Mouse (Mus musculus) liver, postnatal 0 days (tissue): ENCODE measurements around the gene Naif1. TPM values are rescaled to one million over a fixed set of nuclear protein-coding genes. Genes with fewer than 3 reads are reported as not detected.

Source experiments
- ATAC-seq: fragments of 200-750 bp; cut with Nextera tagmentation; 2 replicates; pipeline ENCODE4 v1.8.0; 2017; ENCODE audit warnings: mild to moderate bottlenecking, moderate library complexity
- DNase-seq: peaks from one replicate; pipeline ENCODE4 v3.0.0-alpha.2; 2016
- H3K27ac ChIP-seq: fragments of 300-500 bp; sonication (generic); 2 replicates; pipeline ENCODE4 v1.5.1; 2014; ENCODE audit warnings: antibody characterized with exemption, moderate library complexity, mild to moderate bottlenecking, low read depth
- H3K27me3 ChIP-seq: fragments of 300-500 bp; sonication (generic); 2 replicates; pipeline ENCODE4 v1.6.1; 2014; ENCODE audit warnings: low read length, control low read depth, mixed read lengths; ENCODE audit not compliant: insufficient read depth
- H3K36me3 ChIP-seq: fragments of 300-500 bp; sonication (generic); replicated peaks from 2 replicates; pipeline ENCODE4 v1.6.1; 2014; ENCODE audit warnings: mild to moderate bottlenecking, control low read depth, low read length, moderate library complexity, mixed read lengths; ENCODE audit not compliant: insufficient read depth
- H3K4me1 ChIP-seq: fragments of 300-500 bp; sonication (generic); 2 replicates; pipeline ENCODE4 v1.6.1; 2014; ENCODE audit warnings: antibody characterized with exemption, mild to moderate bottlenecking, control low read depth; ENCODE audit not compliant: insufficient read depth
- H3K4me2 ChIP-seq: fragments of 300-500 bp; sonication (generic); 2 replicates; pipeline ENCODE4 v1.6.1; 2014; ENCODE audit warnings: low read depth, mild to moderate bottlenecking, low read length, moderate library complexity, mixed read lengths
- H3K4me3 ChIP-seq: fragments of 300-500 bp; sonication (generic); 2 replicates; pipeline ENCODE4 v1.5.1; 2014; ENCODE audit warnings: low read depth, low read length
- H3K9ac ChIP-seq: fragments of 300-500 bp; sonication (generic); replicated peaks from 2 replicates; pipeline ENCODE4 v1.6.1; 2014; ENCODE audit warnings: mild to moderate bottlenecking, moderate library complexity
- H3K9me3 ChIP-seq: fragments of 300-500 bp; sonication (generic); 2 replicates; pipeline ENCODE4 v1.6.1; 2016; ENCODE audit warnings: mild to moderate bottlenecking, control low read depth, low read length, mixed read lengths
- CTCF ChIP-seq: sonication (generic); IDR thresholded peaks from 2 replicates; pipeline ENCODE4 v1.5.1; 2016; ENCODE audit warnings: antibody characterized with exemption, low read depth
- EP300 ChIP-seq: IDR thresholded peaks from 2 replicates; pipeline ENCODE4 v1.6.1; 2016; ENCODE audit warnings: antibody characterized with exemption, low read depth, mild to moderate bottlenecking
- WGBS: fragments of 180-500 bp; shearing (Covaris S2); extraction: QIAGEN DNeasy Blood & Tissue Kit; methylation state at CpG from one replicate; pipeline ENCODE4 v1.1.7; 2014; ENCODE audit not compliant: insufficient replicate concordance; 5-methylcytosine and 5-hydroxymethylcytosine counted together
- polyA plus RNA-seq: library from polyadenylated mRNA; unstranded; fragments of >200 nt; fragmentation: Nextera tagmentation; extraction: Ambion mirVana; gene quantifications from 2 replicates; pipeline ENCODE4 v1.2.1, GENCODE M21; 2015

Gene Naif1
- polyA plus RNA-seq: 1.6 and 1.8 TPM in 2 replicates

DNA sequence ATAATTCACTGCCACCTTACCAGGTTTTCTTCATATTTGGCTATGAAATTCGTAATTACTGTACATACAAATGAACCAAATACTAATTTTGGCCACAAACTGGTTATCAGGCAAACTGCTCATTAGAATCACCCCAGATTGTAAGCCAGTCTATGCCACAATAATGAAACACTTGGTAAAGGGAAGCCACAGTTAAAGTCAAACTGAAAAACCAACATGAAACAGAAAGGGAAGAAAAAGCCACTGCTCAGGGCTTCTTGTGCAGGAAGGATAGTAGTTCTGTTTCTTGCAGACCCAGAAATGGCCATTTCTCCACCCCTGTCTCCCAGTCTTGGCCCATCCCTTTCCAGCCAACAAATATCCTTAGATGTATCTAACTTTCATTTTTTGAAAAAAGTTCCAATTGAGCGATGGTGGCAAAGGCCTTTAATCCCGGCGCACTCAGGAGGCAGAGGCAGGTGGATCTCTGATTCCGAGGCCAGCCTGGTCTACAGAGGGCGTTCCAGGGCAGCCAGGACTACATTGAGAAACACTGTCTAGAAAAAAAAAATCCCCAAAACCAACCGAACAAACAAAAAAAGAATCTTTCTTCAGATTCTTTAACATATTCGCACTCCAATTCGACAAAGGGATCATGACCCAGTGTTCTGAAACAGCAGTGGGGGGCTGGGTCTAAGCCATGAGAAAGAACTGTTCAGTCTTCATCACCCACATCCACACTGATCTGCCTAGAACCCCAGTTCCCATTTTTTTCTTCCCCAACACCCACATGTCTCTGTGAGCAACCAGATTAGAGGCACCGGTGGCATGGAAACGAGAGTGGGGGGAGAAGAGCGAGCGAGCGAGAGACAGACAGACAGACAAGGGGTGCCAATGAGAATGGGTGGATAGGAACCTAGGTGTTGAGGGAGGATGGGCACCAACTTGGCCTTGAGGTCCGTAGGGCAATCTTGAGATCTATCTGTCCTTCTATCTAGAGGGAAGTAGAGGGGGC, at the start of gene Naif1:
TSS of gene Naif1 (plus strand) at position 697 of the 994 bp plus-strand sequence.
- peak within 1 kb of the TSS; percentile 97 for H3K4me2 ChIP-seq
- peak within 1 kb of the TSS; percentile 97 for H3K9ac ChIP-seq
- H3K9me3 ChIP-seq: no peaks in the 10 kb centered on the region
- H3K4me3 ChIP-seq: peak within 1 kb of the TSS; percentile 93
- peak within 1 kb of the TSS; percentile 85 for H3K27ac ChIP-seq
- DNase-seq (peak; percentile 29), ATAC-seq (no peak)
- H3K4me1 ChIP-seq: peaks cover 56% of the 10 kb centered on the region
- no peak for TF ChIP-seq EP300
- no peak for TF ChIP-seq CTCF
- H3K36me3 ChIP-seq: peaks cover 7% of the 10 kb centered on the region
- H3K27me3 ChIP-seq: no peaks in the 10 kb centered on the region
- 56% methylated on average over 15 of the region's 15 CpGs for WGBS

DNA sequence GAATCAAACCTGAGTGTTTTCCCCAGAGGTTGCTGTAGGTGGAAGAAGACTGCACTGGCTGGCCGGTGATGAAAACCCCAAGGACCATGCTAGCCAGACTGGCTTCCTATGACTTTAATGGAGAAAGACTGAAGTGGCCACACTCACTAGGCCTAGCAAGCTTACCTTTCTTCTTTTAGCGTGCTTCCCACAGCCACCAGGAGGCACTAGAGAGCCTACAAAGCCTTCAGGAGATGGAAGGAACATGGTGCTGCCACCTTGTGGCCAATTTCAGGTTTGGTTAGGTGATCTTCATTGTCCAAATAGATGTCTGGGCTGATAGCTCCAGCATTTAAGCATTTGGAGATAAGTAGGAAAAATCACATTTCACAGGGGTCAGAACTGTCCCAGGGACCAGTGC, 45.6 kb upstream of the Naif1 start:
- Histone ChIP-seq H3K4me2 (no peak overlapping the region), H3K9me3 (no peaks in the 10 kb centered on the region), H3K27me3 (no peaks in the 10 kb centered on the region), H3K4me1 (no peaks in the 10 kb centered on the region), H3K36me3 (peaks cover 20% of the 10 kb centered on the region), H3K27ac (no peak overlapping the region), H3K9ac (no peak overlapping the region), H3K4me3 (no peak overlapping the region)
- ATAC-seq (no peak), DNase-seq (peak; percentile 95)
- TF ChIP-seq EP300: no peak
- TF ChIP-seq CTCF: peak; percentile 100
- WGBS: 26% methylated on average over 2 of the region's 2 CpGs

DNA sequence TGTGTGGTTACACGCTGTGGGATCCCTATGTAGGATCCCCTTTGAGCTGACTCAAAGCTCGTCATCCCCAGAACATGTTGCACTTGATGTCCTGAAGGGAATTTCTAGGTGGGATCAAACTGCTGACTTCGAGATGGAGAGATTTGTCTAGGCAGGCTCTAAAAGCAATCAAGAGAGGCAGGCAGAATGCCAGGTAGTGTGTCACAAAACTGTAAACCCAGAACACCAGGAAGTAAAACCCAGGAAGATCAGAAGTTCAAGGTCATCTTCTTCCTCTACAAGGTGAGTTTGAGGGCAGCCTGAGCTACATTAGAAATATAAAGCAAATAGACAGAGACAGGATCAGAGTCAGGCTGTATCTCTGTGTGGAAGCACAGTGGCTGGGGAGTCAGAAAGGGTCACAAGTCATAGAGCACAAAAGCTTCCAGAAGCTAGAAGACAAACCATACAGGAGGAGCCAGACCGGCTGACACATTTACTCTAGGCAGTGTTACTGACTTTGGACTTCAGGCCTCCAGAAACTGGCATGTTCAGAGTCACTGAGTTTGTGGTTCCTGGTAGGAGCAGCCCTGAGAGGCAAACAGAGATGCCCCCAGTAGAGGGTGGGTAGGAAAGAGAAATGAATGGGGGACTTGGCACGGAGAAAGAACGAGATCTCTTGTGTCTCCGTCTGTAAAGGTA, 43.0 kb upstream of the Naif1 start:
- 0 out of 2 replicates have a peak overlapping the region, but pooled peaks have one; percentile 19 for H3K4me2 ChIP-seq
- 0 out of 2 replicates have a peak, but pooled peaks cover 2% of the 10 kb centered on the region for H3K36me3 ChIP-seq
- H3K9ac ChIP-seq: no peak overlapping the region; the same call in 1 of the 2 replicates
- H3K27me3 ChIP-seq: no peaks in the 10 kb centered on the region
- 75% methylated on average over 7 of the region's 7 CpGs for WGBS
- H3K27ac ChIP-seq: peak overlapping the region; percentile 80
- no peaks in the 10 kb centered on the region for H3K4me1 ChIP-seq
- no peak for DNase-seq
- no peaks in the 10 kb centered on the region for H3K9me3 ChIP-seq
- no peak overlapping the region for H3K4me3 ChIP-seq
- TF ChIP-seq EP300 (no peak), CTCF (no peak)
- ATAC-seq: no peak

DNA sequence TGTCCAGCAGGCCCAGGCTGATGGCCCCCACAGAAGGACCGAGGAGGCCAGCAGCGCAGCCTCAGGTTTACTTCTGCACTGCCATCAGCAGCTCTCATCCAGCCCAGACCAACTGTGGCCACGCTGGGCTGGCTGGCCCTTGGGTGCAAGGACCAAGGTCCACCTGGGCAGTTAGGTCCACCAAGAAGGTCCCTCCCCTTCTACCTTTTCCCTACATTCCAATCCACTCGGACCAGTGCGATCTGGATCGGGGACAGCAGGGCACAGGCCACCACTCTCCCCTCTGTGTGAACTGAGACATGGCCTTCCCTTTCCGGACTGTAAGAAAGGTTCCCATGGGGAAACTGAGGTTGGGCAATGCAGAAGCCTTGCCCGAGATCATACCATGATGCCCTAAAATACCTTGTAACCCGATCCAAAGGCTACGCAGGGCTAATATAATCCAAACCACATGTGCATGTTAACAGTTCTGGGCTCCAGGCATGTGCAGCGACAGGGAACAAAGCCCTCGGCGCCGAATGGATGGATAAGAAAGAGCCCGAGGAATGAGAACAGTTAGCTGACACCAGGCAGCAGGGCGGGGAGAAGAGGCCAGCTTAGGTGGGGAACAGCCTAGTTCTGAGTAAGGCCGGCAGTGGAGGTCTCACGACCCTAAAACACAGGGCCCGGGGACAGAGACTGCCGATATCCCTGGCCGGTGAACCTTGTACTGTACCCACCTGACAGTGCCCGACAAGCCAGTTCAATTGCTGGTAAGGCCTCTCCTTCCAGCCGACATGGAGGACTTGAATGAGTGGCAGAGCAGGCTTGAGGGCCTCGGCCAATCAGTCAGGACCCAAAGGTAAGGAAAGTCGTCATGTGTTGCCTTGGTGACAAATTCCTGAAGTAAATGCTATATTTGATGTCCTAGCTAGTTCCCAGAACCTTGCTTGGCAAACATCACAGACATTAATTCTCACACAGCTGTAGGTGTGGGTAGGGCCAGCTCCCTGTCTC, 41.5 kb upstream of the Naif1 start:
- DNase-seq (peak; percentile 70), ATAC-seq (peak; percentile 82)
- WGBS: 65% methylated on average over 25 of the region's 25 CpGs

DNA sequence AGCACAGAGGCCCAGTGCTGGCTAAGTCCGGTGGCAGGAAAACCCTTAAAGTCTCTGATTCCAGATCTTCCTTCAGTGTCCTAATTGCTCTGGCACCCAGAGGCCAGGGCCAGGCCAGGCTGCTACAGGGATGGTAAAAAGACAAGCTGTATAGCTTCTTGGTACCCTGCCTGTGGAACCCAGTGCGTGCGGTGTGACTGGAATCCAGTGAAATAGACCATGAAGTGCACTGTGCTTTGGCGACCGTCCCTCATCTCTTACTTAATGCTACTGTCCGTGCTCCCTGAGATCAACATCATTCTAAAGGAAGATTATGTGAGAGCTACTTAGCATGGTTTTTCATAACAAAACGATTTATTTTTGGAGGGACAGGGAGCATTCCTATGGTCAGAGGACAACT, 38.9 kb upstream of the Naif1 start:
- Histone ChIP-seq H3K27ac (no peak overlapping the region), H3K4me2 (no peak overlapping the region), H3K4me1 (no peaks in the 10 kb centered on the region; the same call in 1 of the 2 replicates), H3K9ac (no peak overlapping the region), H3K4me3 (no peak overlapping the region), H3K36me3 (peaks cover 24% of the 10 kb centered on the region), H3K9me3 (no peaks in the 10 kb centered on the region), H3K27me3 (no peaks in the 10 kb centered on the region)
- ATAC-seq (no peak), DNase-seq (no peak)
- TF ChIP-seq EP300: no peak
- no peak for TF ChIP-seq CTCF
- WGBS: 79% methylated on average over 7 of the region's 7 CpGs

More for the DNA sequence above, 41.5 kb upstream of the Naif1 start:
- 0 out of 2 replicates have a peak overlapping the region, but pooled peaks have one; percentile 29 for H3K4me2 ChIP-seq
- TF ChIP-seq CTCF: no peak
- peak; percentile 83 for TF ChIP-seq EP300
- H3K27ac ChIP-seq: peak overlapping the region; percentile 98
- no peaks in the 10 kb centered on the region for H3K36me3 ChIP-seq
- H3K9me3 ChIP-seq: no peaks in the 10 kb centered on the region
- H3K27me3 ChIP-seq: no peaks in the 10 kb centered on the region
- no peaks in the 10 kb centered on the region; the same call in 1 of the 2 replicates for H3K4me1 ChIP-seq
- no peak overlapping the region for H3K4me3 ChIP-seq
- H3K9ac ChIP-seq: peak overlapping the region; percentile 34; the same call in 1 of the 2 replicates
